Mouse (Mus musculus) layer of hippocampus, adult 9-11 months (tissue): ENCODE measurements at regions not wholly inside any gene's neighbourhood (a gene's known extent, or its start where the extent isn't known, plus 50 kb on each side); places are given as distances from the start of the nearest gene placed in this dataset.
A peak's percentile ranks its signal among the peaks of the same experiment; 100 is the strongest.

Source experiments
- DNase-seq: peaks from one replicate; pipeline ENCODE4 v3.0.0; 2022

GRCm38 (mm10) chr12:13094111-13094851 lies 152.6 kb upstream of the Mycn start:
- no peak for DNase-seq

DNA sequence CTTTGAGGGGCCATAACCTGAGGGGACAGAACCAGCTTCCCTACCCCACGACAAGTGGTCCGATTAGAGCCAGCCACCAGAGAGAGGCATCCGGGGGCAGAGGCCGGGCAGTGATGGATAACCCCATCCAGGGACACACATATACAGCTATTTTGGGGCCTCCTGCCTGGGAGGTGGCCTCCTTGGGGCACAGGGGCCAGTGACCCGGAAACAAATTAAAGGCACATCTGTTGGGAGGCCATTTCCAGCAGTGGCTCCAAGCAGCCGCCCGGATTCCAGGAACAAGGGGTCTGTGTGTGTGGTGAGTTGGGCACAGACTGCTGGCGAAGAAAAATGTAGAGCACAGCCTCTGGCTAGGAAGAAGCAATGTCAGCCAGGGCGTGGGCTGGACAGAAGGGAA lies 144.2 kb upstream of the Mycn start:
- DNase-seq, result no peak

DNA sequence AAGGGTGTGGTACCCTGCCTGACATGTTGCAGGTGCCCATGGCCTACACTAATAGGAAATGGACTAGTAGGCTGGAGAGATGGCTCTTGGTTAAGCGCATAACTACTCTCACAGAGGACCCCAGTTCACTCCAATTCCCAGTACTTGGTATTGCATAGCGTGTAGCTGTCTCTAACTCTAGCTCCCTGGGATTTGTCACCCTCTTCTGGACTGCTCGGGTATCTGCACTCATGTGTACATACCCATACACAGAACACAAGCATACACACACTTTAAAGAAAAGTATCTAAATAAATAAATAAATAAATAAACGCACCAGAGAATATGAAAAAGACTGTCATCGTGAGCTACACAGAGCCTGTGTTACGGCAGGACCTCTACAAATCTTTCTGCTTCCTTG lies 143.8 kb upstream of the Mycn start:
- no peak for DNase-seq

DNA sequence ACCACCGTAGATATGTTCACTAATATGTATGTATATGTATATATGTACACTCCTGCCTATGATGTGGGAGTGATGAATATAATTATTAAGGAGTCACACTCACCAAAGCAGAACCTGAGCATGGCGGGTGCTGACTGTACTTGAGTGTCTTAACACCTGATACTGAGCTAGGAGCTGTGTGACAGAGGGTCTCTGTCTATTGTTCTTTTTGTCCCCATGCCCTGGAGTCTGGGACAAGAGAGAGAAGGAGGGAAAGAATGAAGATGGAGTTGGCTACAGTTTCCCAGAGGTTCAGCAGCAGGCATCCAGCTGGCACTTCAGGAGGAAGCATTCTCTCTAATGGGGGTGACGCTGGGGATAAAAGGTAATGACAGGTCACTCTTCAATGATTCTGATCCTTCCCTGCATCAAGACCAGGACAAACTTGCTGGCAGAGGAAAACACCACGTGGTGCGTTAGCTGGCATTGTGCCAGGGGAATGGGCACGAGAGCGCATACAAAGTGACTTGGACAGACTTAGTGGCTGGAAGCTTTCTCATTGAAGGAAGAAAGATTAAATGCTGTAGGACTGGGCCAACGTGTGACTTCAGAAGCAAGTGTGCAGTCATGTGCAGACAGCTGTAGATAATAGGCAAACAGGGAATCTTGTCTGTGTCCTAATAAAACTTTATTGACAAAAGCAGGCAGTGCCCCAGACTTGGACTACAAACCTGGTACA lies 141.8 kb upstream of the Mycn start:
- DNase-seq, result no peak

DNA sequence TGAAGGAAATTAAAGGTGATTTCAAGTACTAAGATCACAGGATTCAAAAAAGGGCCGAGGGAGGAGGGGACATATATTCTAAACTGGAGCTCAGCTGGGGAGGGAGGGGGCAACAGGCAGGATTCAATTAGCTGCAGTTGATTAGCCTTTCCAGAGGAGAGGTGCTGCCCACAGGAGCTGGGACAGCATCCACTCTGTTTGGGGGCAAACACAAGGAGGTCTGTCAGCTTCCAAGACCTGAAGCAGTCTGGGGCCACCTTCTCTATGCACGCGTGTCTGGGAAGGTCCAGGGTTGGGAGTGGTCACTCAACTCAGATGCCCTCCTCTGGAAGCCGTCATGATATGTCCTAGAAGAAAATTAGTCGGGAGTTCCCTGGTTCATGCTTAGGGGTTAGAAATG lies 139.1 kb upstream of the Mycn start:
- no peak for DNase-seq

GRCm38 (mm10) chr12:13079832-13080231 lies 138.1 kb upstream of the Mycn start:
- DNase-seq, result no peak

- no peak for DNase-seq
Observed at GRCm38 (mm10) chr12:13077689-13078088, 136.0 kb upstream of the Mycn start.

DNA sequence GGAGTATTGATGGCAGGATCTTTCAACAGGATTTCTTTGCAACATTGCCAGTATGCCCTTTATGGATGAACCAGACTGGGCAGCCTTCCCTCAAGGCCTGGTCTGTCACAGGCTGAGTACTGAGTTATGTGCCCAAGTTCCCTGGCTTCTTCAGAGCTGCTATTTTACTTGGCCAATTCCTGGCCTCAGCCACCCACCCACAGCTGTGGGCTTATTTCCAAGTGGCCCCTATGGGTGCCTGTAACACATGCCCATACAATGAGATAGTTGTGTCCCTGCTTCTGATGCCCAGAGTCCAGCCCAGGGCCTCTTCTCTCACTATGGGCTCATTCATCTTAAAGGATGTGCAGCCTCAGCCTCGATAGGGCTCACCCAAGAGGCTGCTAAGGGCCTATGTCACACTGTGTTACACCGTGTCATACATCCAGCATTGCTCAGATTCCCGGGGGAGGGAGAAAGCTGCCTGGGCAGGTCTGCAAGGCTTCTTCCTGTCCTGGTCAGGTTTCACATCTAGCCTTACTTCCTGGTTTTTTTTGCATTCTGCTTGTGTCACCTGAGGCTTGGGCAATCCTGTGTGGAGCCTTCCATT lies 135.1 kb upstream of the Mycn start:
- no peak for DNase-seq

GRCm38 (mm10) chr12:13073126-13073886 lies 131.6 kb upstream of the Mycn start:
- no peak for DNase-seq

DNA sequence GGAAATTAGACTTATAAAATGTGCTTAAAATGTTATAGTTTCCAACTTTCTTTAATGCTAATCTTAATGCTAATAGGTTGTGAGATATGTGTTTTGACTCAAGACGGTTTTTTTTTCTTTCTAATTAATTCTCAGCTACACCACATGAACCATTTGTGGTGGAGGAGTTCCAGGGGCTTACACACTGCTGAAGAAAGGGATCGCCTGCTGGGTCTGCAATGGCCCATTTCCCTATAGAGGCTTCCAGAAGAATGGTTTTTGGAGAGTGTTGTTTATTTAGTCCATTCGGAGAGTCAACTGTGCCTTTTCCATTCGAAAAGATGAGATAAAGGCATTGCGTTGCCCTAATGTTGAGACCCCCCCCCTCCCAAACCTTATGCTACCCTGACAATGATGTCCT lies 125.6 kb upstream of the Mycn start:
- DNase-seq, result no peak

DNA sequence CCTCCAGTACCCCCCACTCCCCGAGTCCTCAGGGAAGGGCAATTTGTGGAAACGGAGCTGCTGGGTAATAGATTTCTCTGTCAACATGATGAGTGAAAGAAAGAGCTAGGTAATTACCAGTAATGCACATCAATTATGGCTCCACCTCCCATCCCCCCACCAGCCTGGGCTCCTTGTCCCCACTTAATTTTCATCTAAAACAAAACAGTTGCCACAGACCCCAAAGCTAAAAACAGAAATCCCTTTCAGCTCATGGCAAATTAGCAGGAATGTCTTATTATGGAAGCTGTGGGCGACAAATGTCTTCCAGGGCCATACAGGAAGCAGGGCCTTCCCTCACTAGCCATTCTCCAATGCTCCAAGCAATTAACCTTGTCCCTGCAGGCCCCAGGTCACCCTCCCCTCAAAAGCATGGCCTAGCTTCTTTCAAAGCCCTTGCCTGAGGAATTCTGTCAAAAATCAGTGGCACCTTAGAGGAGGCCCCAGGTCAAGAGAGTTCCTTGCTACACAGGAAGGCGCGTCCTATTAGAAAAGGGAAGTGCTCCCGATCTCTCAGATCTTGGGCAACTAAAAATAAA lies 125.0 kb upstream of the Mycn start:
- DNase-seq, result no peak

DNA sequence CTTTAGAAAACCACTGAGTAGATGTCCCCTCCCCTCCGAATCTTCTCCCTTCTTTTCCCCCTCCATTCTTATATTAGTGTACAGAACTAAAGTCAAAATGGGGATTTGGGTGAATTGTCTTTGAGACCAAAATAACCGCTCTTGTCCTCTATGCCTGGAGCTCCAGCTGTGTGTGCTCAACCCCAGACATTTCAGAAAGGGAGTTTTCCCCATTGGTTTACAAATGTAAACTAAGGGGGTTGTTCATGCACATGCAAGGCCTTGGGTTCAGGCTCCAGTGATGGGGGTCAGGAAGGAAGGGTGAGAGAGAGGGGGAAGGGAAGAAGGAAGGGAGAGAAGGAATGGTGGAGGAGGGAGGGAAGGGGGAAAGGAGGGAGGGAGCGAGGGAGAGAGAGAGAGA lies 117.8 kb upstream of the Mycn start:
- no peak for DNase-seq

DNA sequence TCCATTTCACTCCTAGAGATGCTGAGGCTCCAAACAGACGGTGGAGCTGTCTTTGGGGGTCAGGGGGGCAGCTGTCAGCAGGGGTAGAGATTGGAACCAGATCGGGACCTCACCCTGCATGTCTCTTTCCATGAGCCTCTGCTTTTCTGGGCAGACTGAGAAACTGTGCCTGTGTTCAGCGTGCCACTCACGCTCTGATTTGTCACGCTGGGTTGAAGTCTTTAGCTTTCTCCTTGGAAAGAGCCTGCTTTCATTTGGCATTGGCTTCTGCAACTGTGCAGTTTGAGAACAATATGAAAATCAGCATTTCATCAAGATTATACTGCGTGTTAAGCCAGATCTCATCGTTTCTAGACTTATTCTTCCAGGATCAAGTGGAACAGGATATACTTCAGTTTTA lies 114.5 kb upstream of the Mycn start:
- peak; percentile 14 for DNase-seq

DNA sequence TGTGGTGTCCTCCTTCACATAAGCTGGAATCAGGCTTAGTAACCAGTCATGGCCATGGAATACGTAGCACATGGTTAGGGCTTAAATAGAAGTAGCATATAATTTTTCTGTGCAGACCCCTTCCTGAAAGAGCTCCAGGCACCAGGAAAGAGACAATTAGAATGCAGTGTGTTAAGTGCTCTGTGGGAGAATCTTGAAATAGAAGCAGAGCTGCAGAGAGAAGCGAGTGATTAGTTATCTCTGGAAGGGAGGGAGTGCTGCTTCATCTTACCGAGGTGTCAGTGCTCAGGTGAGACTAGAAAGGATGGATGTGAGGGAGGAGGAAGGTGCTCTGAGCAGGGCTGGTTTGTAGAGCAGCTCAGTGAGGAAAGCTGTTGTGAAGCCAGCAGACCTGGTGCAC lies 112.9 kb upstream of the Mycn start:
- DNase-seq, result no peak

- no peak for DNase-seq
Observed at GRCm38 (mm10) chr12:13053746-13054145, 112.0 kb upstream of the Mycn start.

- no peak for DNase-seq
Observed at GRCm38 (mm10) chr12:13052845-13053623, 111.3 kb upstream of the Mycn start.

- no peak for DNase-seq
Observed at GRCm38 (mm10) chr12:13052164-13052563, 110.5 kb upstream of the Mycn start.

- DNase-seq, result no peak
Observed at GRCm38 (mm10) chr12:13049659-13050058, 107.9 kb upstream of the Mycn start.

DNA sequence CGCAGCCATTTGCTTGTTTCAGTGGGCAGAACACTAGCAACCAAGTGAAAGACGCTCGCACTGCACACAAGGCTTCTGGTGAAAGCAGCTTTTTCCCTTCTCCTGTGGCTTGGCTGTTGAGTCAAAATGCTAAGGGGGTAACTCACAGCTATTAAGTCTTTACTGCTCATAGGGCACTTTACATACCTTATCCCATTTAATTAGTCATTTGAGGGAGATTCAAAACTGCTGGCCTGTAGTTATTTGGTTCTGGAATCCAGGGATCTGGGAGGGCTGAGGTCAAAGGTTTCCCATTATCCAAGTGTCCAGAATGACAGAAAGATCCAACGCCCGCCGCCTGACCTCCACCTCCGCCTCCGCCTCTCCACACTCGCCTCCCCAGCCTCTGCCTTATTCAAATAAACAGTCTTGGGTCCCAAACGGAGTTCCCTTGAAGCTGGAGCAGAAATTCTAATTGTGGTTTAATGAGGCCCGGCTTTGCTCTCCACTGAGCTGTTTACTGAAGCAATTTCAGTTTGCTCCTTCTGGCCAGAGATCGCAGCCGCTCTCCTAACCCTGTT lies 106.5 kb upstream of the Mycn start:
- no peak for DNase-seq

GRCm38 (mm10) chr12:13042934-13043333 lies 101.2 kb upstream of the Mycn start:
- no peak for DNase-seq

GRCm38 (mm10) chr12:13035108-13035741 lies 93.5 kb upstream of the Mycn start:
- DNase-seq, result peak; percentile 61
